Mouse (Mus musculus): ENCODE results near the gene Mllt6.

DNA sequence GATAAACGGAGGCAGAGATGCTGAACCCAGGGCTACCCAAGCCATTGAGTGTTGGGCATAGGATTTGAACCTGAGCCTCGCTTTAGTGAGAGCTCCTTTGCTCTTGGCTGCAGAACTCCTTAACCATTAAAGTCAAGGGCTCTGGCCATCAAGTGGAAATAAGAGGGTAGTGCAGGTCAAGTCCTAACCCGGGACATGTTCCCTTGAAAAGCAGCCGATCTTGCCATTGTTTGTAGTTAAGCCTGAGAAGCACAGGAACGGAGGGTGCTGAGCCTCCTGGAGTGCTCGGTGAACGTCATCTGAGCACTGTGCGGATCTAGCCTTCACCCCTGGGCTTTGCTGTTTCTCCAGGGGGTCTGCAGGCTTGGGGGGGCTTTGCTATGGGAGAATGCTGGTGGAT, 14.6 kb downstream of the Mllt6 start:
- TF ChIP-seq TCF12 (IDR thresholded peaks at IDR 0.05; ENCODE audit: insufficient read depth, poor library complexity, severe bottlenecking) (no peak), POLR2A (IDR thresholded peaks at IDR 0.05; ENCODE audit: insufficient read length, low read depth) (no peak)
